Mouse (Mus musculus): ENCODE data around the gene Dock3.

The Dock3 gene

DNA sequence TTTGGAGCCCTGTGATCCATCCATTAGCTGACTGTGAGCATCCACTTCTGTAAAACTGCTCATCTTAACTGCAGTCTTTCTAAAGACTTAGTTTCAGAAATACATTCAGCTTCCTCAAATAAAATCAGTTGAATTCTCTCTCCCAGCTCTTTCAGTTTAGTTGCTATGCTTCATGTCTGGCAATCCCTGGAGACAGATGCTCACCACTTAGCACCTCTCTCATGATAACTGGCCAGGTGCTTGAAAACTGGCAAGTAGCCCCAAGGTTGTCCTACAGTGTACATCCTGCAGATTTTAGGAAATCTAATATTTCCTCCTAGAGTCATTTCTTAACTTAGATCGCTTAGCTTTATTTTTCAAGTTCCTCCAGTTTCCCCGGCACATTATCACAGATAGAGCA lies 193.8 kb downstream of the Dock3 start:
- CTCF ChIA-PET: no interaction called here

DNA sequence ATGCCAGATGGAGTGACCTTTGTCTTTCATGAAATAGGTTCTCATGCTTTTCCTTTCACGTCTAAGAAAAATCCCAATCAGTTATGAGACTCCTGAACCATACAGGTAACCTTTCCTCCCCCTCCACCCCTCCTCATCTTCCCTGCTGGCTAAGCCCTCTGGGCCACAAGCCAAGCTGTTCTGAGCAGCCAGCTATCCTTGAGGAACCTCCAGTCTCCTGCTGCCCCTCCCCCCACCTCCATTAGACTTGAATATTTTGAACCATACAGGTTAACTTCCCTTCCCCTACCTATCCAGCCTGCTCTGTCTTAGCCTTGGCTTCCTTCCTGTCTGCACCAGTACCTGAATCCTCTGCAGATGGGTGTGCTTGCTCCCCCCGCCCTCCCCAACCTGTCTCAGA lies 204.1 kb downstream of the Dock3 start:
- CTCF ChIA-PET: no interaction called here

DNA sequence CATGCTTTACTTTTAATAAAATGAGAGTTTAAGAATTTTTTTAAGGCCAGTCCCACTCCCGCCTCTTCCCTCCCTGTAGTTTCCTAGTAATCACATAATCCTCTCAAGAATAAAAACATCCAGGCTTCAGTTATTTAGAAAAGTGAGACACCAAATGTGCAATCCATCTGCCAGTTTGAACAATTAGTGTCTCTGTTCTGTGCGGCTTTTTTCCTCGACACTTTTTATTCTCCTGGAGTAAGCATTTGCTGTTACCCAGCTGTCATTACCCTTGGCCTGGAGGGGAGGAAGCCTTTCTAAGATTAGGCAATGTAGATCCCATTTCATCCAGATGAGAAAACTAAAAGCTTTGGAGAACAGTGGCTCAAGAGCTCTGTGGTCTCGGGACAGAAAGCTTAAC lies 221.9 kb downstream of the Dock3 start:
- CTCF ChIA-PET: no interaction called here

DNA sequence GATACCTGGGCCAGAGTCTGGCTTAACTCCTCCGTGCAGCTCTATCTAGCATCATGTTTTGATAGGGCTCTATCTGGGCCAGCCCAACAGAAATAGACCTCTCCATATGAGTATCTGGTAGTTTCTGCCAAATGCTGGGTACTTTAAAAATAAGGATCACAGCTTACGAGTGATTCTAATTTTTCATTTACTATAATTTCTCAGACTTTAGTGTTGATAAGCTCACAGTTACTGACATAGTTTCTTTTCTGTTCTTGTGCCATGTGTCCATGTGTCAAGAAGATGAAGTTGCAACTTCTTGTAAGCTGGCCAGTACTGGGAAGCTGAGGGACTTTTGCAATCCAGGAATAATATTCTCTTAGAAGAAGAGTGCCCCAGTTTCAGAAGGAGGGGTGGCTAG lies 228.5 kb downstream of the Dock3 start:
- CTCF ChIA-PET: no interaction called here

DNA sequence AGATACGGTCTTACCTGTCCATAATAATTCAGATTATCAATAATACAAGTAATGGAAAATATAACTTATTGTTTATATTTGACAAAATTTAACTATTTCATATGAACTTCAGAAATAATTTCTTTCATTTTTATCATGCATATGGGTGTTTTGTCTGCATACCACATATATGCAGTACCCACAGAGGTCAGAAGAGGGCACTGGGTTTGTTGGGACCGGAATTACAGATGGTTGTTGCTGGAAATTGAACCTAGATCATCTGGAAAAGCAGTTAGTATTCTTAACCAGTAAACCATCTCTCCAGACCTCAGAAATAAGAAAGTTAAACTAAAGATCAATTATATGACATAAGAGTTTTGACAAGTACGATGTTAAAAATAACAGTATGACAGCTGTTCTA lies 261.0 kb downstream of the Dock3 start:
- CTCF ChIA-PET: no interaction called here

DNA sequence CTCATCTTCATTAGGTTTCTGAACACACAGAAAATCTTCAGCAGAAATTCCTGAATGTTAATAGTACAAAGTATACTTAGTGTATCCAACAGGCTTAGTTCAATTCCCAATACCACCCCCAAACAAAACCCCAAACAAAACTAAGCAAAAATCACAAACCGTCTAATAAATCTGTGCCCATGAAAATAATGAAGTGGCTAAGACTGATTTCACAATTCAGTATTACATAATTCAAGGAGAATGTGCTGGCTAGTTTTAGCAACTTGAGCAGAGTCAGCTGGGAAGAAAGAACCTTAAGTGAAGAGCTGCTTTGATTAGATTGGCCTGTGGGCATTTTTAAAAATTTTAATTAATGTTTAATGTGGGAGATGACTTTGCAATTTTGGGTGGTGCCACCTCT lies 273.3 kb downstream of the Dock3 start:
- CTCF ChIA-PET: no interaction called here

DNA sequence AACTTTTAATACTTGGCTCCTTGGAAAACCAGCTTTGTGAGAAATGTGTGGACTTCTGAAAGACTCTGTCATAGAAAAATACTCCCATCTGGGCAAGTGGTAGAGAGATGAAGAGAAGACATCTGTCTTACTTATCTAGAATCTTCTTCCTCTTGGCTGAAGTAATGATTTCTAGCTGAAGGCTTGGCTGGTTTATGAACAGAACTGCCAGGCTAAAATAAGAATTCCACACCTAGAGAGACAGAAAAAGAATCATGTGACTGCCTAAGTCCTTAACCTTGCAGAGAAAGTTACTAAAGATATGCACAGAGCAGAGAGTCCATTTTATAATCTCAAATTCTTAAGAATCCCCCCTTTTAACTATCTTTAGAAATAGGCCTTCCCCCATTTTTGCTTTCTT lies 276.2 kb downstream of the Dock3 start:
- CTCF ChIA-PET: no interaction called here

DNA sequence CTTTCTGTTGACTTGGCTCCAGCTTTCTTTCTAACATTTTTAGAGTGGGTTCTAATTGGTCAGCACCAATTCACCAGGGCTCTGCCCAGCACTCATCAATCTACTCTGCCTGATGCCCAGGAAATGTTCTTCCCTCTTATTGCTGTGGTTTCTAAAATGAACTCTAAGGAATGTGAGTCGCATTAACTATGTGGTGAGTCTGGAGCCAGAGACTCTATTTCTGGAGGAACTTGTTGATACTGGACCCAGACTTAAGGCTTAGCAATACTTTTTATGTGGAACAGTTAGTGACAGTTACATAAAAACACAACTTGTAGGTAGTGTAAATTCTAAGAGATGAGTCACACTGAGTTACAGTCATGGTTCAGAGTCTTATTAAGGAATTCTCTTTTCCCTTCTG lies 296.7 kb downstream of the Dock3 start:
- CTCF ChIA-PET: no interaction called here

DNA sequence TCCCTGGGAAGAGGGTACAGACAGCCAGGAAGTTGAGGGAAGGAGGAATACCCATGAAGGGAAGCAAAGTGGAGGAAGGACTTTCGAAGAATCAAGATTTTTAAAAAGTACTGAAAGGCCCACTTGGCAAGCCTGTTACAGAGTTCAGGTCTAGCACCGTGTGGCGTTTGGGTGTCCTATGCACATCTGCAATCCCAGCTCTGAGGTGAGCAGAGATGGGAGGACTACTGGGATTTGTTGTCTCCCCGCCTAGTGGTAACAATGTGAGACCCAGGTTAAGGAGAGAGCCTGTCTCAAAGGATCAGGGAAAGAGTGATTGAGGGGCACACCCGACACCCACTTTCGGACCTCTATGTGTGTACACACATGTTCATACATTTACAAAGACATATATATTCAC lies 316.8 kb downstream of the Dock3 start:
- CTCF ChIA-PET: no interaction called here

DNA sequence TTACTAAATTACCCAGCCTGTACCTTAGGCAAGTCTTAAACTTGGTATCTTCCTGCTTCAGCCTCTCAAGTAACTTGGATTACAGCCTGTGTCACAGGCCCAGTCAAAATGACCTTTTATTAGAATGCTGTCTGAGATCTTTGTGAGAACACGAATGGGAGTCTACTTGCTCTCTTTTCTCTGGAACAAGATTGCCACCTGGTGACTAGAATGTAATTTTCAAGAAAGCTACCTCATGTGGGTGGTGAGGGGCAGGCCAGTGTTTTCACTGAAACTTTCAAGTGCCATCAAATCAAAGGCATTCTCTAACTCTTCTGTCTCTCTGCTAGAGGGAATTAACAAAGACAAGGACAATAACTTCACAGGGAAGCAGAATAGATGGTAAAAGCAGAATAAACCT lies 317.9 kb downstream of the Dock3 start:
- CTCF ChIA-PET: no interaction called here

DNA sequence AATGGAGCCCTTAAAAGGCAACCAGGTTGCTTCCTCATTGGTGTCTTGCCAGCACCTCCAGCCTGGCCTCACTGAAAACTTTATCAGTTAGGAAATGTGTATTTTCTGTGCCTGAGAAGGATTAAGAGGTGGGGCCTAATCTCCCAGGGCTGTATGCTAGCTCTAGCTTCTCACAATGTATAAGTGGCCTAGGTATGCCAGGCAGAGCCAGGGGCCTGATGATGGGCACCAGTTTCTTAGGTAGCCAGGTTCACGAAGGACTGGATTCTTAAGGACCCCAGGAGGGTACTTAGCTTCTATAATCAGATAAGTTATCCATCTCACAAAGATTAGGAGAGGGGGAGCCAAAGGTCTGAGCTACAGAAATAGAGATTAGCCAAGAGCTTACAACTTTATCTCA lies 320.1 kb downstream of the Dock3 start:
- CTCF ChIA-PET: no interaction called here

DNA sequence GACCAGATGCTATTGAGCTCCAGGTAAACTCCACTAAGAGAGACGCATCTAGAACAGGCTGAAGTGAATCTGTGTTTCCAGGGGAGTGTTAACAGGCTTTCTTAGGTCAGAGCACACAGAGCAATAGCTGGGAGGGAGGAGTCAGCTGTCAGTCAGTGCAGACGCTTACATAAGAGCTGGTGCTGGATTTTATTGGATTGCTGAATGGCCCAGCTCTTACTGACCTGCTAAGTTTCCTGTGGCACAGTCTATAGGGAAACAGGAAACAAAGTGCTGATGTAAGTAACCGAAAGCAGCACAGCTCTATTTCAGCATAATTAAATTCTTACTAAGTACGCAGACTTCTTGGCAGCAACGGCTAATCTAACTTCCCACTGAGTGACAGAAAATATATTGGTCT lies 323.0 kb downstream of the Dock3 start:
- CTCF ChIA-PET: no interaction called here

DNA sequence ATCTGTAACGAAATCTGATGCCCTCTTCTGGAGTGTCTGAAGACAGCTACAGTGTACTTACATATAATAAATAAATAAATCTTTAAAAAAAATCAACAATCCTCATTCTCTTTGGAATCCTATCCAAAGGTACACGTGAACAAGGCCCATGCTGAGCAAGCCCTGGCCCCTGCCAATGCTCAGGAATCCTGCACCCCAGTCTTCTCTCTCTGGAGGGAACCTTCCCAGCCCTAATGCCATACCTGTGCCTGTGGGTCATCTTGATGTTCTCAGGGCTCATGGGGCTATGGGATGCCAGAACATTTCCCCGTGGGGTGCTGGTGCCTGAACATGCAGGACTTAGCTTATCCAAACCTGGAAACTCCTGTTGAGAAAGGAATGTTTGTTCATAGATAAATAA lies 323.5 kb downstream of the Dock3 start:
- CTCF ChIA-PET: no interaction called here

DNA sequence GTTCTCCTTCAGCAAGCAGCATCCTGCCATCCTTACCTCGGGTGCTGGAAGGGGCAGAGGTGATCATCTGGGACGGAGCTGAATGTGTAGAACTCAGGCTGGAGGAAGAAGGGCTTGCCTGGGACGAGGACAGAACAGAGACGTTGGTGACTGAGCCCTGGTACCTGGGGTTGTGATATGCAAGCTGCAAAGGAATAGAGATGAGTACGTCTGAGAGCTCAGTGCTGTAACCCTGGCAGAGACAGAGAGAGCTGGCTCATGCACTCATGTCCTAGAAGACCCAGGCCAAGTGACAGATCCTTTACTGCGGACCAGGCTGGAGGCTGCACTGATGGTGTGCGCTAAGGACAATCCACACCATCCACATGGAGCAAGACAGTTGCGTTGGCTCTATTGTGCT lies 325.1 kb downstream of the Dock3 start:
- CTCF ChIA-PET: interaction anchor here (0.5 kb wide), 1 partner anchor 39 kb away, joined by 3 read pairs; no protein-coding TSS in a partner anchor

DNA sequence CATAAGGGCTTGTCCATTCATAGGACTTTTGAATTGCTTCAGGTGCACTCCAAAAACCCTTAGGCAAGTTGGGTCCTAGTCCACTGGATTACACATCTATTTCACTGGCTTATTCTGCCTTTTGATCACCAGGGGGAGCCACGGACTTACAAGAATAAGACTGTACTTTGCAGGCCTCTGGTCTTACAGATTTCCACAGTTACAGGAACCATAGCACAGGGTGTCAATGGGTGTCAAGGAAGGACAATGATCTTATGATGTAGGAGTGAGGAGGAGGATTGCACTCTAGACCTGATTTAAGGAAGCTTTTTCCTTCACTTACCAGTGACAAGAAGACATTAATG lies 327.9 kb downstream of the Dock3 start:
- CTCF ChIA-PET: interaction anchor here (0.6 to 0.7 kb wide), 2 partner anchors 22 to 388 kb away, joined by 3 to 4 read pairs; no protein-coding TSS in a partner anchor

DNA sequence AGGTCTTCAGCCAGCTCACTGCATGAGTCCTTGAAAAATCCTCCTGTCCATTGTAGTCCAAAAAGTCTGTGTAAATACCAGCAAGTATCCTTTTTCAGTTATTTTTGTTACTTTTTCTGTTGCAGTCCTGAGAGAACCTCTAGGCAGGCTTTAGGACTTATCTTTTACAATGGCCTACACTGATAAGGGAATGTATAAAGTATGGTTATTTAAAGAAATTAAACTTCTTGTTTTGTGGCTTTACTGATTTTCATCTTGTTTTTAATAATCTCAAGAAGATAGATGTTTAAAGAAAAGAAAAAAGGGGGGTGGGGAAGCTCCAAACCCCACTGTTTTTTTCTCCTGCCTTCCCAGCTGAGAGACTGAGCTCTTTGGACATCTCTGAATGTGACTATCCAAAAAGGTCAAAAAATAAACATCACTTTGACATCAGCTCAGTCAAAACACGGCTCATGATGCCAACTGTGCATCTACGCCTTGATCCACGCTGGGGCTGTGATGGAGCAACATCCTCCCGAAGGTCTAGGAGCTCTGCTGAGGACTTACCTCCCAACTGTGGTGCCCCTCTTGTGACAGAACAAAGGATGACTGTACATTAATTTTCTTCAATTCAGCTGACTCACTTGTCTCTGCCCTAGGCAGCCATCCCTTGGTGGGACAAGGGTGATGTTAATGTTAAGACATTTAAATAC lies 328.5 kb downstream of the Dock3 start:
- CTCF ChIA-PET: interaction anchor here (0.7 kb wide), 1 partner anchor 23 kb away, joined by 4 read pairs; no protein-coding TSS in a partner anchor

DNA sequence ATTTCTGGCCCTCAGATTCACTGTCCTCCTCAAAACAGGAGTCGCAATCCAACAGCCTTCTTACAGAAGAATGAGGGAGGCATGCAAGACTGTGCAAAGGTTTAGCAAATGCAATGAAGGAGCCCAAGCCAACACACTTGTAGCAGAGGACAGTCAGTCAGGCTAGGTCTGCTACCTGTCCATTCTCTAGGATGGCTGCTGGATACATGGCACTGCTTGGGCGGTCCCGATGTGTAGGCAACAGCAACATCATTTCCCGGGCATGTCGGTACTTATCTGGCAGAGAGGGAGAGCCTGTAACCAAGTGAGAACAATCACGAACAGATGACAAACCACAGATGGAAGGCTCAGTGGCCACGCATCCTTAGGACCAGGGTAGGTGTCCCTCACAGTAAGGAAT lies 330.1 kb downstream of the Dock3 start:
- CTCF ChIA-PET: no interaction called here

DNA sequence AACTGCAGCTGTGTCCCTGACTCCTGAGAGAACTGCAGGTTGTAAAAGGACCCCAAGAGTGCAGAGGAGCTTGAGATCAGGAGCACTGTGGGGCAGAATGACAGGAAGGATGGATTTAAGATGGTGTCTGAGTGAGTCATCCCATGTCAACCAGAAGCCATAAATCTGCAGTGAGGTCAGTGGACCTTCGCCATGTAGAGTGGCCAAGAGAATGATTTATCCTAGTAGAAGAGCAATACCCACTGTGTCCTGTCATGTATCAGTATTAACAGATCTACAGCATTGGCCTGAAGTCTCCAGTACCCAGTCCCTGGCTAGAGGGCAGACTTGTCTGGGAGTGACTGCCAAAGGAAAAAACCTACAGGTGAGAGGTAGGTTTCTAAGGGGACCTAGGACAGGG lies 332.8 kb downstream of the Dock3 start:
- CTCF ChIA-PET: no interaction called here

DNA sequence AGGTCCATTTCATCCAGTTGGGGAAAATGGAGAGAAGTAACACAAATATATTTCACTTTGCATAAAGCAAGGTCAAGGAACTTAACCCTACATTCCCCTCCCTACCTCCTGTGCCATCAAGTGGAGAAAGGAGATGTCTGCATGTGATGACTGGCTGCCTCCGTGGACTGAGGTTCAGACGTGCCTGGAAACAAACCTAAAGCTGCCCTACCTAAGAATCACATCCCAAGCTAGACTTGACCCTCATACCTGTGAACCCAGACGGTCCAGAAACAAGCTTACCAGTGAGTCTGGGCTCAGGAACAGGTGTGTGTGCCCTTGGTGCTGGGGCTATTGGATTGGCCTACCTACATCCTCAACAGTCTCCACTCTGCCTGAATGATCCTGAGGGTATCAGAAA lies 338.4 kb downstream of the Dock3 start:
- CTCF ChIA-PET: no interaction called here

DNA sequence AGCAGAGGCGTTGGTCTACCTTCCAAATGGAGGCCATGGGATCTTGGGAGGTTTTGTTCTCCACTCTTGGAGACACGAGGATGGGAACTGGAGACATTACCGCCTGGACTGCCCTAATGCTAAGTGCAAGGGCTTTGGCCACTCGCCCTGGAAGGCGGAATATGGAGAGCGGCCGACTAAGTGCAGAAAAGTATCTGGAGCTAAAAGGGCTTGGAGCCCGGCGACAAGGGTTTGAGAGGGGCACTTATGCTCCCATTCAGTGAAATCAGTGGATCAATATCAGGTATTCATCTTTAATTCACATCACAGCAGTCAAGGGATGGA lies 339.2 kb downstream of the Dock3 start:
- CTCF ChIA-PET: no interaction called here

DNA sequence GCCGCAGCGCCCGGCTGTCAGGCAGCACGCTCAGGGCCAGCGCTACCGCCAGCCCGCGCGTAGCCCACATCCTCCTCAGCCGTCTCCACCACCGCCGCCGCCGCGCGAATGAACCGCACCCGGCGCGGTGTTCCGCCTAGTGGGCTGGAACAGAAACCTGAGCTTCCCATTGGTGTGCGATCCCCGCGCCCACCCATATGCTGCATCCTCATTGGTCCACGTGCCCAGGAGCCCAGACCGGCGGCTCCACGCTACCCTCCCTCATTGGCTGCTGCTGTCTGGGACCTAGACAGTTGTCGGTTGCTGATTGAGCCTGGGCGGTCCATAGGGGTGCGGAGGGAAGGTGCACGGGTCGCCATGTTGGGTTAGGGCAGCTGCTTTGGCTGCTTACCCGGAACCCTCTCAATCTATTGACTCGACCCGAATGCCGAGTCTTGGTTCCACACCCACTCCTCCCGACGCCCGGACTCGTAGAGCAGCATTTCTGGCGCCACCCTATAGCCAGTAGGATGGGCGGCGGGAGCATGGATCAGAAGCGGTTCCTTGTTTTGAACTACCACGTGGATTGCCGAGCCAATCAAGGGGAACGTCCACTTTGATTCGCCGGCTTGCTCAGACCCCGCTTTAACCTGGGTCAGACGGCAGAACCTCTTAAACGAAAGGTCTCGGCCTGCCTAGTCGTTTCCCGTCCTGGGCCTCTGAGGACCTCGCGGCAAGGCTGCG lies 339.7 kb downstream of the Dock3 start, which contains the start of gene Manf:
TSS of gene Manf (minus strand) at position 151 of the 723 bp plus-strand sequence.
- CTCF ChIA-PET: no interaction called here

DNA sequence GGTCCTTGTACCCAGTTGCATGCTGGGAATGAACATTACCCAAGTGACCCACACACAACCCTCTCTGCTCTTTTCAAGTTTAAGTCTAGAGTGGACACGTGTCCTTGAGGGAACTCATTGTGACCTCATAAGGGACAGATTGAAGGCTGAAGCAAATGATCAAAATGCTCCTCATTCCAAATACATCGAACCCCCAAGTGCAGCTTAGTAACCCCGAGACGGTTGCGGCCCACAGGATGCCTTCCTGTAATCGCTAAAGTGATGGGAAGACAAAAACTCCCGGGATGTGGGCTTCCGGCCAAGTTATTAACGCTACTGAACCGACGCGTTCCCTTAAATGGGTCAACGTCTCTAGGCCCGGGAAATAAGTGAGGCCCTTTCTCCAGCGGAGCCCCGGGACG lies 340.4 kb downstream of the Dock3 start:
- CTCF ChIA-PET: no interaction called here

DNA sequence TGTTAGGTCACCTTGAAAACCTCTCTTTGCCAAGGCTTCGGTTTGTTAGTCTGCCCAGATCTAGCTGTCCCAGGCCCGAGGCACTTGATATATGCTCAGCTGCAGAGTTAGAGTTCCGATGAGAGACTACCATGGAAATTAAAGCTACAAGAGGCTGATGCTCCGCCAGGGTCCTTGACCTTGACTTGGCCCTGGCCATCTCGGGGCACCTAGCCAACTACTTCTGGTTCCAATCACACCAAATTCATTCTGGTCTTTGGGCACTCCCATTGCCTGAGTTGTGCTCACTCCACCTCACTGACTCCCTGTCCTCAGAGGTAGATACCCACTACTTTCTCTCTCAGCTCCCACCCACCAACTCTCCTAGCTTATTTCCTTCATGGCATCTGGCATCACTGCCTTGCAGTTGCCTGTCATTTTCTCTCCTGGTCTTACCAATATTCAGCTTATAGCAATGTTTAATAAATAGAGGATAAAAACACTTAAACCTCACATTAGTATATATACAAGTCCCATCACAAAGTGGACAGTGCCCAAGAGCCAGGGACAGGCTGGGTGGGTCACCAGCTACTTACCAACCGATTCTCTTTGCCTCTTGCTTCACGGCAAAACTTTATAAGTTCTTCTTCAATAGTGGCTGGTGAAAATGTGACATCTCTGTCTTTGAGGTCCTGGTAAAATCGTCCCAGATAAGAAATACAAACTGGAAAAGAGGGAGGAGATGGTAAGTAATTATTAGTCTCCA lies 341.0 kb downstream of the Dock3 start:
- CTCF ChIA-PET: interaction anchor here (0.7 kb wide), 1 partner anchor 682 kb away, joined by 3 read pairs; no protein-coding TSS in a partner anchor

Measured in spleen, embryonic (tissue).